Mouse (Mus musculus): ENCODE data around the gene Hspa1a. TPM values are rescaled to one million over a fixed set of nuclear protein-coding genes. Genes with fewer than 3 reads are reported as not detected.
"Not testable (repeated sequence)": the region's sequence is repeated elsewhere in the genome, so short reads cannot be mapped to it uniquely, and the experiment has no call there.

Hspa1a gene
- polyA plus RNA-seq, 1 experiment = 214 TPM

- H3K27me3 ChIP-seq (ENCODE audit: control insufficient read depth) = no peaks in the 10 kb centered on the region
- no peak overlapping the region for H3K4me3 ChIP-seq (replicated peaks)
- no peak for TF ChIP-seq GATA1 (IDR thresholded peaks at IDR 0.05; ENCODE audit: low read length)
- no peak for TF ChIP-seq TAL1 (IDR thresholded peaks at IDR 0.05; ENCODE audit: low read length)
- peaks cover 23% of the 10 kb centered on the region for H3K36me3 ChIP-seq (ENCODE audit: control insufficient read depth)
- H3K9me3 ChIP-seq (ENCODE audit: control insufficient read depth, low read length) = no peaks in the 10 kb centered on the region
- H3K4me1 ChIP-seq (ENCODE audit: control insufficient read depth) = peaks cover 26% of the 10 kb centered on the region
These were observed 22.4 kb downstream of the Hspa1a start for GRCm38 (mm10) chr17:34949553-34949969.

DNA sequence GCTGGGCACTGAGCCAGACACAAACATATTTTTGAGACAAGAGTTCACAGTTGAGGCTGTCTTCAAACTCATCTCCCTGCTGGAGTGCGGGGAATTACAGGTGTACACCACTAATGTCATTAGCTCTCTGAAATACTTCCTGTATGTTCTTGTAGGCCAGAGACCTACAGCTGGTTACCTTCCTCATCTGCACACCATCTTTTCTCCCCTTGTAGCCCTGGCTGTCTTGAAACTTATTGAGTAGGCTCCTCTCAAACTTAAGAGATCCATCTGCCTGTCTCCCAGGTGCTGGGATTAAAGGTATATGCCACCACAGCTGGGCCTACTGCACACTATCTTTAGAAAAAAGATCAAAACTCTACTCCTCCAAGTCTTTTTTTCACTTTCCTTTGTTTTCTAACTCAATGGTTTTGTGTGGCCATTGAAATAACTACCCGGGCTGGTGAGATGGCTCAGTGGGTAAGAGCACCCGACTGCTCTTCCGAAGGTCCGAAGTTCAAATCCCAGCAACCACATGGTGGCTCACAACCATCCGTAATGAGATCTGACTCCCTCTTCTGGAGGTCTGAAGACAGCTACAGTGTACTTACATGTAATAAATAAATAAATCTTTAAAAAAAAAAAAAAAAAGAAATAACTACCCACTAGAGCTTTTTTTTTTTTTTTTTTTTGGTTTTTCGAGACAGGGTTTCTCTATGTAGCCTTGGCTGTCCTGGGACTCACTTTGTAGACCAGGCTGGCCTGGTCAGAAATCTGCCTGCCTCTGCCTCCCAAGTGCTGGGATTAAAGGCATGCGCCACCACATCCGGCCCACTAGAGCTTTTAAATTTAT, 23.0 kb downstream of the Hspa1a start:
- Histone ChIP-seq H3K4me1 (ENCODE audit: control insufficient read depth) (peaks cover 26% of the 10 kb centered on the region), H3K36me3 (ENCODE audit: control insufficient read depth) (peaks cover 23% of the 10 kb centered on the region)
- H3K9me3 ChIP-seq (ENCODE audit: control insufficient read depth, low read length); H3K27me3 ChIP-seq (ENCODE audit: control insufficient read depth); H3K4me3 ChIP-seq (replicated peaks): not testable (repeated sequence)

DNA sequence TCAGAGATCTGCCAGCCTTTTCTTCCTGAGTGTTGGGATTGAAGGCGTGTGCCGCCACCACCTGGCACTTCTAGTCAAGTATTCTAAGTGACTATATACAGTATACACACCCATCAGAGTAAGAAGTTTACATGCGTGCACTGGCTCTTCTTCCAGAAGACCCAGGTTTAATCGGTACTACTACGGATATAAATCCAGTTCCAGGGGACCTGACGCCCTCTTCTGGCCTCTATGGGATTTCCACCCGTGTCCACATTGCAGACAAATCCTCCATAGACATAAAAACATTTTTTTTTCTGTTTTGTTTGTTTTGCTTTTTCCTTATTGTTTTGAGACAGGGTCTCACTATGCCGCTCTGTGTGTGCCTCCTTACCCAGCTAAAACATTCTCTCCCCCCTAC, 24.4 kb downstream of the Hspa1a start:
- H3K4me1 ChIP-seq (ENCODE audit: control insufficient read depth) = peaks cover 23% of the 10 kb centered on the region
- peaks cover 23% of the 10 kb centered on the region for H3K36me3 ChIP-seq (ENCODE audit: control insufficient read depth)
- TF ChIP-seq GATA1 (IDR thresholded peaks at IDR 0.05; ENCODE audit: low read length) (no peak), TAL1 (IDR thresholded peaks at IDR 0.05; ENCODE audit: low read length) (no peak)
- H3K27me3 ChIP-seq (ENCODE audit: control insufficient read depth) = no peaks in the 10 kb centered on the region
- H3K9me3 ChIP-seq (ENCODE audit: control insufficient read depth, low read length) = no peaks in the 10 kb centered on the region
- H3K4me3 ChIP-seq (replicated peaks) = no peak overlapping the region

- H3K9me3 ChIP-seq (ENCODE audit: control insufficient read depth, low read length) = no peaks in the 10 kb centered on the region
- H3K27me3 ChIP-seq (ENCODE audit: control insufficient read depth) = no peaks in the 10 kb centered on the region
- H3K36me3 ChIP-seq (ENCODE audit: control insufficient read depth) = peaks cover 23% of the 10 kb centered on the region
- H3K4me1 ChIP-seq (ENCODE audit: control insufficient read depth) = peaks cover 21% of the 10 kb centered on the region
- no peak overlapping the region for H3K4me3 ChIP-seq (replicated peaks)
- TF ChIP-seq GATA1 (IDR thresholded peaks at IDR 0.05; ENCODE audit: low read length) = no peak
- no peak for TF ChIP-seq TAL1 (IDR thresholded peaks at IDR 0.05; ENCODE audit: low read length)
These were observed 25.3 kb downstream of the Hspa1a start for GRCm38 (mm10) chr17:34946486-34947140.

DNA sequence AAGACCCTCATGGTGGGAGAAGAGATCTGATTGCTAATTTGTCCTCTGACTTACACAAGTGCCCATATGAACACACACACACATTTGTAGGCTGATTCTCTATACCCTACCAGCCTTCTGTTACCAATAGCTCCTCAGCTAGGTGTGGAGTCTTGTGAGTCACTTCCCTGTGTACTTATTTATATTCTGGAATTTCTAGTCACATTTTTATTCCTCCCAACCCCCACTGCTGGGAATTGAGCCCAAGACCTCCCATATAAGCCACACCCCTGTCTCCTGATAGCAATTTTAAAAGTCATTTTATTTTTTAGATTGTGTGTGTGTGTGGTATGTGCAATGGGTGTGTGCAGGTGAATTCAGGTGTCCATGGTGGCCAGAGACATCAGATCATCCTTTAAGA, 27.6 kb downstream of the Hspa1a start:
- Histone ChIP-seq H3K9me3 (ENCODE audit: control insufficient read depth, low read length) (no peaks in the 10 kb centered on the region), H3K4me1 (ENCODE audit: control insufficient read depth) (peaks cover 10% of the 10 kb centered on the region), H3K27me3 (ENCODE audit: control insufficient read depth) (no peaks in the 10 kb centered on the region), H3K36me3 (ENCODE audit: control insufficient read depth) (peaks cover 2% of the 10 kb centered on the region), H3K4me3 (replicated peaks) (no peak overlapping the region)
- no peak for TF ChIP-seq TAL1 (IDR thresholded peaks at IDR 0.05; ENCODE audit: low read length)
- TF ChIP-seq GATA1 (IDR thresholded peaks at IDR 0.05; ENCODE audit: low read length) = no peak

GRCm38 (mm10) chr17:34943128-34943815, 28.7 kb downstream of the Hspa1a start:
- H3K4me3 ChIP-seq (replicated peaks) = no peak overlapping the region
- H3K27me3 ChIP-seq (ENCODE audit: control insufficient read depth) = no peaks in the 10 kb centered on the region
- H3K4me1 ChIP-seq (ENCODE audit: control insufficient read depth) = peaks cover 10% of the 10 kb centered on the region
- no peaks in the 10 kb centered on the region for H3K9me3 ChIP-seq (ENCODE audit: control insufficient read depth, low read length)
- H3K36me3 ChIP-seq (ENCODE audit: control insufficient read depth) = no peaks in the 10 kb centered on the region
- TF ChIP-seq GATA1 (IDR thresholded peaks at IDR 0.05; ENCODE audit: low read length) = no peak
- TF ChIP-seq TAL1 (IDR thresholded peaks at IDR 0.05; ENCODE audit: low read length) = no peak

- Histone ChIP-seq H3K4me1 (ENCODE audit: control insufficient read depth) (peaks cover 10% of the 10 kb centered on the region), H3K9me3 (ENCODE audit: control insufficient read depth, low read length) (no peaks in the 10 kb centered on the region), H3K27me3 (ENCODE audit: control insufficient read depth) (no peaks in the 10 kb centered on the region), H3K36me3 (ENCODE audit: control insufficient read depth) (no peaks in the 10 kb centered on the region), H3K4me3 (replicated peaks) (peak overlapping the region; percentile 49)
- no peak for TF ChIP-seq GATA1 (IDR thresholded peaks at IDR 0.05; ENCODE audit: low read length)
- TF ChIP-seq TAL1 (IDR thresholded peaks at IDR 0.05; ENCODE audit: low read length) = no peak
These were observed 30.5 kb downstream of the Hspa1a start for GRCm38 (mm10) chr17:34941344-34942041.

GRCm38 (mm10) chr17:34937960-34938505, 33.9 kb downstream of the Hspa1a start:
- Histone ChIP-seq H3K4me3 (replicated peaks) (no peak overlapping the region), H3K4me1 (ENCODE audit: control insufficient read depth) (peaks cover 13% of the 10 kb centered on the region), H3K9me3 (ENCODE audit: control insufficient read depth, low read length) (no peaks in the 10 kb centered on the region), H3K36me3 (ENCODE audit: control insufficient read depth) (peaks cover 5% of the 10 kb centered on the region), H3K27me3 (ENCODE audit: control insufficient read depth) (no peaks in the 10 kb centered on the region)
- no peak for TF ChIP-seq GATA1 (IDR thresholded peaks at IDR 0.05; ENCODE audit: low read length)
- TF ChIP-seq TAL1 (IDR thresholded peaks at IDR 0.05; ENCODE audit: low read length) = no peak
